Mouse (Mus musculus) cerebellum, adult 2 months (tissue): Measurements from ENCODE around the gene Lrrc49.

Source experiments
- CTCF ChIP-seq: fragments of 200-500 bp; IDR thresholded peaks from 2 replicates; pipeline ENCODE4 v1.5.1; 2011; ENCODE audit warnings: low read depth, mild to moderate bottlenecking, control low read depth, low read length, moderate library complexity, borderline replicate concordance; ENCODE audit not compliant: insufficient read depth
- POLR2A ChIP-seq: fragments of 200-500 bp; IDR thresholded peaks from 2 replicates; pipeline ENCODE4 v1.6.1; 2011; ENCODE audit warnings: low read length, control low read depth, borderline replicate concordance; ENCODE audit not compliant: insufficient read depth

DNA sequence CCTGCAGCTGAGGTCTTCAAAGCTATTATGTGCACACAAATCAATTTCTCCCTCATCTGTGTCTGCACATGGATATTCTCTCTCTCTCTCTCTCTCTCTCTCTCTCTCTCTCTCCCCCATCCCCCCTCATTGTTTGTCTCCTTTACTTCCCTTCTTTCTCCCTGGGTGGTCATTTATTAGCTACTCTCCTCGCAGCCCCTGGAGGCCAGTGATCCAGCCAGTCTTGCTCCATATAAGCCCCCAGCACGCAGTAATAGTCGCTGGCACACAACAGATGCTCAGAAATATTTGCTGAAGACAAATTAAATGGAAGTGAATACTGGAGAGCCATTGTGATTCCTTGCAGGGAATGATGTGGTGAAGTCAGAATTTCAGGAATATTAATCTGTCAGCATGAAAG is 168.4 kb downstream of the Lrrc49 start:
- no peak for TF ChIP-seq POLR2A
- no peak for TF ChIP-seq CTCF
